Mouse (Mus musculus) liver, adult 2 months (tissue): ENCODE data around the gene Tsc22d3.

Source experiments
- CTCF ChIP-seq: fragments of 200-500 bp; IDR thresholded peaks from 2 replicates; pipeline ENCODE4 v1.5.1; 2011; ENCODE audit warnings: low read depth, low read length, control low read depth
- POLR2A ChIP-seq: fragments of 200-500 bp; IDR thresholded peaks from 2 replicates; pipeline ENCODE4 v1.6.1; 2011; ENCODE audit warnings: low read length, control low read depth; ENCODE audit not compliant: insufficient read depth; ENCODE audit errors: extremely low read depth

- TF ChIP-seq POLR2A (no peak), CTCF (no peak)
Observed at GRCm38 (mm10) chrX:140537662-140538061, 62.8 kb downstream of the Tsc22d3 start.
